Mouse (Mus musculus) liver, embryonic 14.5 days (tissue): ENCODE measurements around the gene Stk24.

Source experiments
- CTCF ChIP-seq: IDR thresholded peaks from 2 replicates; pipeline ENCODE4 v1.5.1; 2016; ENCODE audit warnings: antibody characterized with exemption, low read depth, control low read depth
- EP300 ChIP-seq: IDR thresholded peaks from 2 replicates; pipeline ENCODE4 v1.6.1; 2016; ENCODE audit warnings: antibody characterized with exemption, low read depth

- no peak for TF ChIP-seq EP300
- no peak for TF ChIP-seq CTCF
Observed at GRCm38 (mm10) chr14:121276016-121276415, 103.8 kb downstream of the Stk24 start.
